Mouse (Mus musculus): ENCODE measurements around the gene Optc. TPM values are rescaled to one million over a fixed set of nuclear protein-coding genes. Genes with fewer than 3 reads are reported as not detected.
A peak's percentile ranks its signal among the peaks of the same experiment; 100 is the strongest.

The Optc gene
- polyA plus RNA-seq, 1 experiment from 2014 or later = 0.39 TPM

DNA sequence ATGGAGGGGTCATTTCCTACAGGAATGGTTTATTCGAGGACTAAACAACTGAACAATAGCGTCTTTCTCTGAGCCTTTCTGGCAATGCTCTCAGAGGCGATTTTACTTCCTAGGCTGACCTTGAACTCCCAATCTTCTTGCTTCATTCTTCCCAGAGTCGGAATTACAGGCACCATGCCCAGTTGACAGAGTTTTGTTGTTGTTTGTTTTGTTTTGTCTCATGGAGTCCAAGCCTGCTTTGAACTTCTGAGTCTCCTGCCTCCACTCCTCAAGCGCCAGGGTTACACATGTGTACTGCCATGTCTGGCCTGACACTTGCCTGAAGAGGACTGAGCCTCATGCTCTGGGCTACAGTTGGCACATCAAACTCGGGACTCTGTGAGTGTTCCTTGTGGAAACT is 5.2 kb upstream of the Optc start:
- WGBS = 76% methylated on average over 6 of the region's 6 CpGs
- H3K4me3 ChIP-seq (replicated peaks; ENCODE audit: low read depth, low read length) = no peak overlapping the region
- no peak for TF ChIP-seq CTCF (IDR thresholded peaks at IDR 0.05; ENCODE audit: low read depth)
- DNase-seq (ENCODE audit: low spot score) (no peak), ATAC-seq (replicated peaks; ENCODE audit: low FRiP score, low read depth) (no peak)
- H3K4me2 ChIP-seq (ENCODE audit: low read length) = no peak overlapping the region
- H3K9ac ChIP-seq (ENCODE audit: low read depth, low read length) = no peak overlapping the region
- no peaks in the 10 kb centered on the region for H3K27me3 ChIP-seq (ENCODE audit: insufficient read depth, low read length)
- no peak overlapping the region for H3K27ac ChIP-seq
- H3K9me3 ChIP-seq (replicated peaks; ENCODE audit: low read length) = no peaks in the 10 kb centered on the region
- peaks cover 16% of the 10 kb centered on the region for H3K4me1 ChIP-seq (replicated peaks; ENCODE audit: insufficient read depth, low read length)
- no peaks in the 10 kb centered on the region for H3K36me3 ChIP-seq (ENCODE audit: insufficient read depth, low read length)

DNA sequence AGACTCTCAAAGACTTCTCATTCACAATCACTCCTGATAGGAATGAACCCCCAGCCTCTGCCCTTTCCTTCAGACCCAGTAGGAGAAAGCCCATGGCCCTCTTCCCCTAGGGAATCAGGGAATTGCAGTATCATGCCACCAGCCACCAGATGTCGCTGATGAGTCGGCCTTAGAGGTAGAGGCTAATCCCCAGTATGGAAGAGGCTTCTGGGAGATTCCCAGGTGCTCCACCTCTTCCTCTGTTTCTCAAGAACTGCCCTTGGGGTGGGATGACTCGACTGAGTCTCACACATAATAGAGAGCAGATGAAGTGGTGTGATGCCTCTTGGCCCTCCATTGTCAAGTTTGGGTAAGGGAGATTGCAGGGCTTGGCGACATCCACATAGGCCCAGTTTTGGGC is 3.7 kb upstream of the Optc start:
- H3K4me2 ChIP-seq (ENCODE audit: low read length) = no peak overlapping the region
- no peaks in the 10 kb centered on the region for H3K36me3 ChIP-seq (ENCODE audit: insufficient read depth, low read length)
- no peaks in the 10 kb centered on the region for H3K9me3 ChIP-seq (replicated peaks; ENCODE audit: low read length)
- H3K9ac ChIP-seq (ENCODE audit: low read depth, low read length) = no peak overlapping the region
- H3K27ac ChIP-seq = no peak overlapping the region
- ATAC-seq (replicated peaks; ENCODE audit: low FRiP score, low read depth) (no peak), DNase-seq (ENCODE audit: low spot score) (peak; percentile 84)
- H3K4me3 ChIP-seq (replicated peaks; ENCODE audit: low read depth, low read length) = no peak overlapping the region
- H3K4me1 ChIP-seq (replicated peaks; ENCODE audit: insufficient read depth, low read length) = peaks cover 12% of the 10 kb centered on the region
- 29% methylated on average over 4 of the region's 4 CpGs for WGBS
- no peaks in the 10 kb centered on the region for H3K27me3 ChIP-seq (ENCODE audit: insufficient read depth, low read length)
- peak; percentile 97 for TF ChIP-seq CTCF (IDR thresholded peaks at IDR 0.05; ENCODE audit: low read depth)

DNA sequence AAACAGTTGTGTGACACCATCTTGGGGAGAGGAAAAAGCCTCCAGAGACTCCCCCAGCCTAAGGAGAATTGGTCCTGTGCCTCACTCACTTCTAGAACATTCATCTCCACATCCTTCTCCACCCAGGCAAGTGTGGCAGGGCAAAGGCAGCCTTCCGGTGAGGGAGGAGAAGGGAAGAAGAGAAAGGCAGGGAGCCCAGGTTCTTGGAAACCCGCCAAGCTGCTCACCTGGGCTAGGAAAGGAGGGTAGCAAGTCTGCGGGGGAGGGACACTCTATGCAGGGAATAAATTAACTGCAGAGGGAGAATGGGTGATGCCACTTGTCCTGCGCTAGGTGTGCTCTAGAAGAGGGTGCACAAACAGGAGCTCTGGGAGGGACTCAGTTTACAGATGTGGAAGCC is 3.2 kb upstream of the Optc start:
- no peak for TF ChIP-seq CTCF (IDR thresholded peaks at IDR 0.05; ENCODE audit: low read depth)
- Histone ChIP-seq H3K4me1 (replicated peaks; ENCODE audit: insufficient read depth, low read length) (peaks cover 12% of the 10 kb centered on the region), H3K9ac (ENCODE audit: low read depth, low read length) (no peak overlapping the region), H3K9me3 (replicated peaks; ENCODE audit: low read length) (no peaks in the 10 kb centered on the region), H3K36me3 (ENCODE audit: insufficient read depth, low read length) (no peaks in the 10 kb centered on the region), H3K27ac (no peak overlapping the region), H3K4me3 (replicated peaks; ENCODE audit: low read depth, low read length) (no peak overlapping the region), H3K27me3 (ENCODE audit: insufficient read depth, low read length) (no peaks in the 10 kb centered on the region), H3K4me2 (ENCODE audit: low read length) (no peak overlapping the region)
- DNase-seq (ENCODE audit: low spot score) (no peak), ATAC-seq (replicated peaks; ENCODE audit: low FRiP score, low read depth) (no peak)
- 70% methylated on average over 4 of the region's 4 CpGs for WGBS

DNA sequence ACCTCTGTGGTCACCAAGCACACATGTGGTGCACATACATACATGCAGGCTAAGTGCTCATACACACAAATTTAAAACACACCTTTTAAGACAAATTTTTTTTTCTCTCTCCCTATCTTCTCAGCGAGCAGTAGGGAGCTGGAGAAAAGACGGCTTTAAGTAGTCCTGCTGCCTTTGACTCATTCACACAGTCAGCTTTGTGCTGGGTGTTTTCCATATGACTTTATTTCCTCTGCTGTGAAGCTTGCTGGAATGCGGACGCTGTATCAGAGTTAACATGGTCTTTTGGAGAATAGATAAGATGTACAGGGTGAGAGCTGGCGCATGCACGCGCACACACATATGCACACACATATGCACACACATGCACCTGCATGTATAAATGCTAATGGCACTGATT is 2.3 kb upstream of the Optc start:
- Histone ChIP-seq H3K27ac (no peak overlapping the region), H3K27me3 (ENCODE audit: insufficient read depth, low read length) (no peaks in the 10 kb centered on the region), H3K4me2 (ENCODE audit: low read length) (no peak overlapping the region), H3K4me1 (replicated peaks; ENCODE audit: insufficient read depth, low read length) (peaks cover 12% of the 10 kb centered on the region), H3K36me3 (ENCODE audit: insufficient read depth, low read length) (no peaks in the 10 kb centered on the region), H3K9me3 (replicated peaks; ENCODE audit: low read length) (no peaks in the 10 kb centered on the region), H3K4me3 (replicated peaks; ENCODE audit: low read depth, low read length) (no peak overlapping the region), H3K9ac (ENCODE audit: low read depth, low read length) (no peak overlapping the region)
- DNase-seq (ENCODE audit: low spot score) (no peak), ATAC-seq (replicated peaks; ENCODE audit: low FRiP score, low read depth) (no peak)
- TF ChIP-seq CTCF (IDR thresholded peaks at IDR 0.05; ENCODE audit: low read depth) = no peak
- WGBS = 91% methylated on average over 7 of the region's 7 CpGs

DNA sequence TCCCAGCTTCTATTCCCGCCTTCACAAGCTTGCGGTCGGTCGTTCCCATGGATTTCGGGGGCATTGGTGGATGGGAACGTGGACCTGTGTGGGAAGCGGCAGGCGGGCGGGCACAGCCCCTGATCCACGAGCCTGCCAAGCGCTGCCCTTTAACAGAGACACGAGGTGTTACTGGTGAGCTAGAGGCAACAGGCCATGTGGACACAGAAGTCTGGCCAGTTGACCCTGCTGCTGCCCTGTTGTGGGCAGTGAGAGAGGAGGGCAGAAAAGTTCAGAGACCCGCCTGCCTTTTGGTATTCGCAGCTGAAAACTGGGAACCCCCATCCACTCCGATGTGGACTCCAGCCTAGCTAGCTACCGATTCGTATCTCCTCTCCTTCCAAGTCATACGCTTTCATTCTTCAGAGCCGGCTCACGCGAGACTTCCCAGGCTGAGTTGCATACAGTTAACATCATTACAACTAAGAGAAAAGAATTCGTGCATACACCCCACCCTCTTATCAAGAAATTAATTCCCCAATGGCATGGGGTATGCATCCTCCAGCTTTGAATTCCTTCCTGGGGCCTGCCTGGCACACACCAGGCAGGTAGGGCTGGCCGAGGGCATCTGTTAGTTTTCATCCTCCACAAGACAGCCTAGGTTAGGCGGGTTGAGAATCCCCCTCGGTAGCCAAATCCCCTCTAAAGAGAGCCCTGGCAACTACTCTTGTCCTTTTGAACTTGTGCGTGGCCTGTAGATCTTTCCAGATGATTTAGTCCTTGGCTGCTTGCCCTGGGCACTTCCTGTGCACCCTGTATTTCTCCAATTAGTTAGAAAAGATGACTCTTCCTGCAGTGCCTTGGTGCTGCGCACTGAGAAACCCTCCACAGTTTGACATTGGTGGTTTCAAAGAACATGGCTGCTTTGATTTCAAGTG is 1.1 kb upstream of the Optc start:
- Histone ChIP-seq H3K27ac (peak overlapping the region; percentile 63), H3K27me3 (ENCODE audit: insufficient read depth, low read length) (no peaks in the 10 kb centered on the region), H3K36me3 (ENCODE audit: insufficient read depth, low read length) (no peaks in the 10 kb centered on the region), H3K4me2 (ENCODE audit: low read length) (peak overlapping the region; percentile 70), H3K4me3 (replicated peaks; ENCODE audit: low read depth, low read length) (peak overlapping the region; percentile 27), H3K9me3 (replicated peaks; ENCODE audit: low read length) (no peaks in the 10 kb centered on the region), H3K9ac (ENCODE audit: low read depth, low read length) (peak overlapping the region; percentile 52; the same call in 1 of the 2 replicates), H3K4me1 (replicated peaks; ENCODE audit: insufficient read depth, low read length) (peaks cover 12% of the 10 kb centered on the region)
- ATAC-seq (replicated peaks; ENCODE audit: low FRiP score, low read depth) (peak; percentile 30; the same call in 1 of the 2 replicates), DNase-seq (ENCODE audit: low spot score) (peak; percentile 81)
- 6% methylated on average over 27 of the region's 27 CpGs for WGBS
- TF ChIP-seq CTCF (IDR thresholded peaks at IDR 0.05; ENCODE audit: low read depth) = no peak

DNA sequence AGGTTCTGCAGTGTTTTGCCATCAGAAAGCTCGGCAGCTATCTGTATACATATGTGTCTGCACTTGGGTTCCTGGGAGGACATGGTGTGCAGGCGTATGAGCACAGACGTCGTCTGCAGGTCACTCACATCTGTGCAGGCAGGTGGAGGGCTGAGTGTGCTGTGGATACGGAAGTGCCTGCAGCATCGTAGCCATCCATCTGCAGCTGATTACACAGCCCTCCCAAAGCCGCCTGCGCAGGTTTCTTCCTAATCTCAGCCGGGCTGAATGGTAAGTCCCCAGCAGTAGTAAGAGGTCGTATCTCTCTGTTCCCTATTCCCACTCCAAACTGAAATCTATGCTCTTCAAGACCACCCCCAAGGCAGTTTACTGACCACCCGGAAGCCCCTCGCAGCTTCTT is 1.4 kb downstream of the Optc start:
- TF ChIP-seq CTCF (IDR thresholded peaks at IDR 0.05; ENCODE audit: low read depth) = no peak

More for the DNA sequence above, 1.4 kb downstream of the Optc start:
- Histone ChIP-seq H3K9me3 (replicated peaks; ENCODE audit: low read length) (no peaks in the 10 kb centered on the region), H3K27me3 (ENCODE audit: insufficient read depth, low read length) (no peaks in the 10 kb centered on the region), H3K4me2 (ENCODE audit: low read length) (no peak overlapping the region), H3K4me1 (replicated peaks; ENCODE audit: insufficient read depth, low read length) (peaks cover 12% of the 10 kb centered on the region), H3K36me3 (ENCODE audit: insufficient read depth, low read length) (no peaks in the 10 kb centered on the region), H3K4me3 (replicated peaks; ENCODE audit: low read depth, low read length) (no peak overlapping the region), H3K9ac (ENCODE audit: low read depth, low read length) (no peak overlapping the region), H3K27ac (no peak overlapping the region)
- 71% methylated on average over 12 of the region's 12 CpGs for WGBS
- DNase-seq (ENCODE audit: low spot score) = no peak
- ATAC-seq (replicated peaks; ENCODE audit: low FRiP score, low read depth) = no peak

All from kidney, postnatal 0 days (tissue).